Mouse (Mus musculus) MEL (cell line): Measurements from ENCODE around the gene 2410004B18Rik. TPM values are rescaled to one million over a fixed set of nuclear protein-coding genes. Genes with fewer than 3 reads are reported as not detected.

Source experiments
- DNase-seq: peaks from one replicate; pipeline ENCODE4 v3.0.0; 2011; ENCODE audit warnings: low read depth, low spot score
- H3K27ac ChIP-seq: 2 replicates; pipeline ENCODE4 v1.5.1; 2012; ENCODE audit warnings: low read depth, mild to moderate bottlenecking, control low read depth, low read length, moderate library complexity; ENCODE audit not compliant: control insufficient read depth
- H3K27me3 ChIP-seq, 2 experiments: fragments of 150-350 bp in 1 of 2; sonication (generic) in 1 of 2; 2 replicates each; pipeline ENCODE4 v1.6.1; 2012; ENCODE audit warnings: low read length in 2 of 2, mild to moderate bottlenecking in 2 of 2, improper control_type of control experiment in 1 of 2, moderate library complexity in 1 of 2; ENCODE audit not compliant: insufficient read depth in 2 of 2, control insufficient read depth in 1 of 2
- H3K36me3 ChIP-seq, 2 experiments: 2 replicates each; pipeline ENCODE4 v1.6.1; 2012 to 2014; ENCODE audit warnings: low read length in 2 of 2, improper control_type of control experiment in 1 of 2, inconsistent platforms in 1 of 2, mild to moderate bottlenecking in 1 of 2; ENCODE audit not compliant: insufficient read depth in 2 of 2, control insufficient read depth in 1 of 2
- H3K4me1 ChIP-seq, 2 experiments: fragments of 150-350 bp in 1 of 2; sonication (generic) in 1 of 2; 2 replicates each; pipeline ENCODE4 v1.6.1; 2012; ENCODE audit warnings: low read length in 2 of 2, improper control_type of control experiment in 1 of 2, mild to moderate bottlenecking in 1 of 2; ENCODE audit not compliant: insufficient read depth in 2 of 2, control insufficient read depth in 1 of 2
- H3K4me3 ChIP-seq, 2 experiments: fragments of 150-350 bp in 1 of 2; sonication (generic) in 1 of 2; 2 replicates each; pipeline ENCODE4 v1.5.1; 2012; ENCODE audit warnings: low read depth in 2 of 2, low read length in 2 of 2, mild to moderate bottlenecking in 2 of 2, moderate library complexity in 2 of 2, control low read depth in 1 of 2, improper control_type of control experiment in 1 of 2; ENCODE audit not compliant: control insufficient read depth in 1 of 2, insufficient read depth in 1 of 2
- H3K79me2 ChIP-seq: 2 replicates; pipeline ENCODE4 v1.6.1; 2012; ENCODE audit warnings: mild to moderate bottlenecking, low read length, moderate library complexity; ENCODE audit not compliant: control insufficient read depth, poor library complexity, insufficient read depth
- H3K9ac ChIP-seq: 2 replicates; pipeline ENCODE4 v1.6.1; 2012; ENCODE audit warnings: low read depth, mild to moderate bottlenecking, control low read depth, low read length, moderate library complexity; ENCODE audit not compliant: control insufficient read depth, poor library complexity, severe bottlenecking
- H3K9me3 ChIP-seq: fragments of 150-350 bp; sonication (generic); replicated peaks from 2 replicates; pipeline ENCODE4 v1.6.1; 2012; ENCODE audit warnings: mild to moderate bottlenecking, low read length, improper control_type of control experiment, moderate library complexity; ENCODE audit not compliant: insufficient read depth
- CHD2 ChIP-seq: IDR thresholded peaks from 2 replicates; pipeline ENCODE4 v1.6.1; 2011; ENCODE audit warnings: low read length, improper control_type of control experiment
- E2F4 ChIP-seq: IDR thresholded peaks from 2 replicates; pipeline ENCODE4 v1.6.1; 2011; ENCODE audit warnings: low read depth, low read length, improper control_type of control experiment, borderline replicate concordance
- ETS1 ChIP-seq: IDR thresholded peaks from 2 replicates; pipeline ENCODE4 v1.6.1; 2012; ENCODE audit warnings: low read depth, mild to moderate bottlenecking, inconsistent platforms, low read length, improper control_type of control experiment, moderate library complexity
- HCFC1 ChIP-seq: IDR thresholded peaks from 2 replicates; pipeline ENCODE4 v1.6.1; 2012; ENCODE audit warnings: low read depth, mild to moderate bottlenecking, inconsistent platforms, low read length, improper control_type of control experiment, moderate library complexity
- KAT2A ChIP-seq: conservative IDR thresholded peaks from 2 replicates; pipeline ENCODE4 v1.6.1; 2012; ENCODE audit warnings: low read depth, low read length, improper control_type of control experiment, inconsistent platforms
- MAFK ChIP-seq: IDR thresholded peaks from 2 replicates; pipeline ENCODE4 v1.6.1; 2011; ENCODE audit warnings: low read depth, mild to moderate bottlenecking, low read length, improper control_type of control experiment, borderline replicate concordance
- MAX ChIP-seq: IDR thresholded peaks from 2 replicates; pipeline ENCODE4 v1.6.1; 2011; ENCODE audit warnings: low read length, improper control_type of control experiment
- MAZ ChIP-seq: IDR thresholded peaks from 2 replicates; pipeline ENCODE4 v1.6.1; 2012; ENCODE audit warnings: low read depth, mild to moderate bottlenecking, inconsistent platforms, low read length, improper control_type of control experiment
- MEF2A ChIP-seq: IDR thresholded peaks from 2 replicates; pipeline ENCODE4 v1.6.1; 2014; ENCODE audit warnings: low read depth, mild to moderate bottlenecking, inconsistent platforms, low read length, improper control_type of control experiment; ENCODE audit not compliant: poor library complexity, insufficient replicate concordance, severe bottlenecking; ENCODE audit errors: extremely low read depth
- MYC ChIP-seq: IDR thresholded peaks from 2 replicates; pipeline ENCODE4 v1.6.1; 2011; ENCODE audit warnings: low read depth, mild to moderate bottlenecking, low read length, improper control_type of control experiment, moderate library complexity
- NRF1 ChIP-seq: IDR thresholded peaks from 2 replicates; pipeline ENCODE4 v1.6.1; 2014; ENCODE audit warnings: low read depth, mild to moderate bottlenecking, inconsistent platforms, low read length, improper control_type of control experiment, moderate library complexity; ENCODE audit not compliant: poor library complexity, insufficient read depth, severe bottlenecking
- POLR2A ChIP-seq, 2 experiments: IDR thresholded peaks; 2 replicates each; pipeline ENCODE4 v1.6.1; 2011 to 2012; ENCODE audit warnings: low read length in 2 of 2, mild to moderate bottlenecking in 2 of 2, control low read depth in 1 of 2, improper control_type of control experiment in 1 of 2, low read depth in 1 of 2, moderate library complexity in 1 of 2; ENCODE audit not compliant: control insufficient read depth in 1 of 2, insufficient read depth in 1 of 2, poor library complexity in 1 of 2
- POLR2AphosphoS5 ChIP-seq: IDR thresholded peaks from 2 replicates; pipeline ENCODE4 v1.6.1; 2012; ENCODE audit warnings: low read depth, borderline replicate concordance, mild to moderate bottlenecking, inconsistent platforms, low read length, moderate library complexity, mixed read lengths
- SIN3A ChIP-seq: IDR thresholded peaks from 2 replicates; pipeline ENCODE4 v1.6.1; 2012; ENCODE audit warnings: low read length, improper control_type of control experiment, inconsistent platforms
- TCF12 ChIP-seq: IDR thresholded peaks from 2 replicates; pipeline ENCODE4 v1.6.1; 2014; ENCODE audit warnings: low read depth, mild to moderate bottlenecking, inconsistent platforms, low read length, improper control_type of control experiment, moderate library complexity
- USF2 ChIP-seq, 2 experiments: IDR thresholded peaks; 2 replicates each; pipeline ENCODE4 v1.6.1; 2011 to 2012; ENCODE audit warnings: improper control_type of control experiment in 2 of 2, low read length in 2 of 2, borderline replicate concordance in 1 of 2, inconsistent platforms in 1 of 2, low read depth in 1 of 2, mild to moderate bottlenecking in 1 of 2; ENCODE audit not compliant: insufficient read depth in 1 of 2
- ZC3H11A ChIP-seq: IDR thresholded peaks from 2 replicates; pipeline ENCODE4 v1.6.1; 2012; ENCODE audit warnings: low read depth, mild to moderate bottlenecking, inconsistent platforms, low read length, improper control_type of control experiment
- ZKSCAN1 ChIP-seq: IDR thresholded peaks from 2 replicates; pipeline ENCODE4 v1.6.1; 2012; ENCODE audit warnings: low read depth, mild to moderate bottlenecking, inconsistent platforms, low read length, improper control_type of control experiment, moderate library complexity
- polyA plus RNA-seq, 2 experiments: library from polyadenylated mRNA; stranded (reverse) in 1 of 2; unstranded in 1 of 2; fragments of >175 nt in 1 of 2; fragments of >200 nt in 1 of 2; gene quantifications; 2 replicates each; pipeline versions ENCODE4 v1.2.1 to v1.2.4; 2012; ENCODE audit warnings: low replicate concordance in 2 of 2, low read depth in 1 of 2; ENCODE audit not compliant: insufficient read length in 2 of 2, insufficient read depth in 1 of 2, missing spikeins in 1 of 2
- total RNA-seq: library from RNA; depleted of rRNA; stranded (reverse); fragments of 300-350 nt; gene quantifications from 2 replicates; pipeline ENCODE4 v1.2.3, GENCODE M21; 2012

Gene 2410004B18Rik
- total and polyA plus RNA-seq, 3 experiments, result 32.3 to 42.3 TPM; not detected in 1

DNA sequence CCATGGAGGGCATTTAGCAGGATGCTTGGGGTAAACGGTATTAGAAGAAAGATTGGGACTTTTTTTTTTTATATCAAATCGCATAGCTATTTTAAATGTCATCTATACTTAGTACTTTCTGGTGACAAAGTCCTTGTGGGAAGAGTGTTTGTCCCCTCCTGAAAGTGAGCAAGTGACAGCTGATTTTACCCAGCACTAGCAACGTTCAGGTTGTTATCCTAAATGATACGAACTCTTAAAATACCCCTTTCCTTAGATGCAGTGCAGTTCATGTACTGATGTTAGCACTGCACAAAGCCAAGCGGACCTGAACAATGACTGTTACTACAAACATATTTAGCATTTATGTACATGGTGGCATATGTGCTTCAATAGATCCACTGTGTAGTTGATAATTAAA, 29.0 kb downstream of the 2410004B18Rik start:
- Histone ChIP-seq H3K27me3 (no peaks in the 10 kb centered on the region), H3K27ac (no peak overlapping the region), H3K9me3 (no peaks in the 10 kb centered on the region), H3K9ac (no peak overlapping the region), H3K4me3 (no peak overlapping the region), H3K4me1 (peaks cover 0 to 11% of the 10 kb centered on the region in 2 experiments; a peak in 3 of 4 replicates), H3K36me3 (peaks cover 0 to 5% of the 10 kb centered on the region in 2 experiments; a peak in 2 of 4 replicates), H3K79me2 (no peaks in the 10 kb centered on the region)
- TF ChIP-seq HCFC1 (no peak), NRF1 (no peak), MAFK (no peak), MAX (no peak), CHD2 (no peak), ETS1 (no peak), POLR2A (IDR thresholded peaks at IDR 0.05; ENCODE audit: control insufficient read depth in 1 of 2, insufficient read depth in 1 of 2, low read depth in 1 of 2, low read length in 2 of 2, poor library complexity in 1 of 2) (no peak), MYC (no peak), KAT2A (no peak), E2F4 (no peak), ZC3H11A (no peak)
- DNase-seq, result no peak

DNA sequence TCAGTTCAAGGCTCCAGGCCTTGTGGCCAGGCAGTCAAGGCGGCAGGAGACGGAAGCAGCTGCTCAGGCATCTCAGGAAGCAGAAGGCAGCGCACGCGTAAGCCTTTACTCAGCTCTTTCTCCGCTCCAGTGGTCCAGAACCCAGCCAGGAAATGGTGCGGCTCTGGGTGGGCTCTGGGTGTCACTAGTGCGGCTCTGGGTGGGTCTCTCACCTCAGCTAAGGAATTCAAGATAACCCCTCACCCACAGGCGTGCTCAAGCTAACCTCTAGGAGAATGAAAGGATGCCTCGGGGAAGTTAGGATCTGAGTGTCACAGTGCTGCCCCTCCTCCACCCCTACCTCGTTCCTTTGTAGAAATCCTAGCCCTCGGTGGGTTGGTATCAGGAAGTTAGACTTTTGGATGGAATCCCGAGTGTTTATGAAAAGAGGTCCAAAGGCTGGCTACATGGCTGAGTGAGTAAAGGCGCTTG, 31.3 kb downstream of the 2410004B18Rik start:
- H3K4me1 ChIP-seq, result peaks cover 0 to 9% of the 10 kb centered on the region in 2 experiments; a peak in 3 of 4 replicates
- no peaks in the 10 kb centered on the region for H3K79me2 ChIP-seq
- H3K9me3 ChIP-seq, result no peaks in the 10 kb centered on the region
- peaks cover 0 to 3% of the 10 kb centered on the region in 2 experiments; a peak in 2 of 4 replicates for H3K36me3 ChIP-seq
- TF ChIP-seq MYC, result no peak
- TF ChIP-seq SIN3A, result no peak
- TF ChIP-seq POLR2A (IDR thresholded peaks at IDR 0.05; ENCODE audit: control insufficient read depth in 1 of 2, insufficient read depth in 1 of 2, low read depth in 1 of 2, low read length in 2 of 2, poor library complexity in 1 of 2), result no peak
- no peak for TF ChIP-seq TCF12
- no peak overlapping the region for H3K4me3 ChIP-seq
- no peak overlapping the region for H3K27ac ChIP-seq
- DNase-seq, result no peak
- no peak overlapping the region for H3K9ac ChIP-seq
- no peaks in the 10 kb centered on the region for H3K27me3 ChIP-seq

DNA sequence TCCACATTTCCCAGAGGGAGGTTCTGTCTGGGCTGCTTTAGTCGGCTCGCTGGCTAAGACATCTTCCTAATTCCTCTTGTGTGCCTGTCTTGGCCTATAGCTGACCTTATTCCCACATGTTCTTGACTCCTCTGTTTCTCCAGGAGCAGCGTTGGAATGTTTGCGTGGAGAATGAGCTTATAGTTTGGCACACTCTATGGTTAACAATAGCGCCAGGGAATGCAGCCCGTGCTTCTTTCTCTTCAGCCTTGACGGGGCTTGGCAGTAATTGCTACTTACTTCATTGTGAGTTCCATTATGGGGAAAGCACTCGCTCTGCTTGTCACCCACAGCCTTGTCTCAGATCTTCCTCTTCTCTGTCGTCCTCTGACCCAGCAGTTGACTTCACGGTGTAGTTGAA, 33.7 kb downstream of the 2410004B18Rik start:
- no peak for TF ChIP-seq MEF2A
- TF ChIP-seq MAX, result no peak
- TF ChIP-seq E2F4, result no peak
- no peak for TF ChIP-seq USF2 (IDR thresholded peaks at IDR 0.05; ENCODE audit: borderline replicate concordance in 1 of 2, insufficient read depth in 1 of 2, low read depth in 1 of 2, low read length in 2 of 2)
- no peak for TF ChIP-seq MAZ
- no peak for TF ChIP-seq POLR2AphosphoS5
- no peak for TF ChIP-seq ZKSCAN1
- TF ChIP-seq, all 39 proteins: peak for 0
- Histone ChIP-seq H3K36me3 (no peaks in the 10 kb centered on the region), H3K4me3 (no peak overlapping the region), H3K9ac (no peak overlapping the region), H3K9me3 (no peaks in the 10 kb centered on the region), H3K4me1 (no peaks in the 10 kb centered on the region), H3K27me3 (no peaks in the 10 kb centered on the region), H3K27ac (no peak overlapping the region), H3K79me2 (no peaks in the 10 kb centered on the region)
- no peak for DNase-seq
